Mouse (Mus musculus) spleen, adult 2 months (tissue): Measurements from ENCODE around the gene Esr1. TPM values are rescaled to one million over a fixed set of nuclear protein-coding genes. Genes with fewer than 3 reads are reported as not detected.

Experiments used
- DNase-seq, 2 experiments: peaks; one replicate each; pipeline versions ENCODE4 v3.0.0 to v3.0.0-alpha.2; 2012 to 2021; ENCODE audit warnings: low spot score in 2 of 2, low read depth in 1 of 2
- H3K27ac ChIP-seq: fragments of 200-500 bp; 2 replicates; pipeline ENCODE4 v1.5.1; 2012; ENCODE audit warnings: low read length, inconsistent platforms; ENCODE audit not compliant: insufficient read depth
- H3K27me3 ChIP-seq: fragments of 200-500 bp; 2 replicates; pipeline ENCODE4 v1.6.1; 2012; ENCODE audit warnings: mild to moderate bottlenecking, moderate library complexity, low read length, inconsistent platforms; ENCODE audit not compliant: control insufficient read depth, insufficient read depth
- H3K36me3 ChIP-seq: fragments of 200-500 bp; 2 replicates; pipeline ENCODE4 v1.6.1; 2012; ENCODE audit warnings: mild to moderate bottlenecking, low read length, inconsistent platforms; ENCODE audit not compliant: control insufficient read depth, insufficient read depth
- H3K4me1 ChIP-seq: fragments of 200-500 bp; 2 replicates; pipeline ENCODE4 v1.6.1; 2011; ENCODE audit warnings: inconsistent platforms; ENCODE audit not compliant: control insufficient read depth, insufficient read depth, insufficient read length
- H3K4me3 ChIP-seq: fragments of 200-500 bp; 2 replicates; pipeline ENCODE4 v1.5.1; 2011; ENCODE audit warnings: mild to moderate bottlenecking, inconsistent platforms; ENCODE audit not compliant: insufficient read depth, insufficient read length; ENCODE audit errors: extremely low read depth
- CTCF ChIP-seq: fragments of 200-500 bp; IDR thresholded peaks from 2 replicates; pipeline ENCODE4 v1.5.1; 2011; ENCODE audit warnings: mild to moderate bottlenecking, inconsistent platforms; ENCODE audit not compliant: insufficient read depth, insufficient read length, insufficient replicate concordance; ENCODE audit errors: extremely low read depth
- POLR2A ChIP-seq: fragments of 200-500 bp; IDR thresholded peaks from 2 replicates; pipeline ENCODE4 v1.6.1; 2011; ENCODE audit warnings: low read depth, low read length, inconsistent platforms
- WGBS: fragments of 180-500 bp; shearing (Covaris S2); methylation state at CpG from one replicate; pipeline ENCODE4 v1.1.7; 2018; 5-methylcytosine and 5-hydroxymethylcytosine counted together
- polyA plus RNA-seq: library from polyadenylated mRNA; depleted of rRNA; stranded (reverse); fragments of >200 nt; gene quantifications from 2 replicates; pipeline ENCODE4 v1.2.3, GENCODE M21; 2012

The Esr1 gene
- polyA plus RNA-seq, 1 experiment: 1.9 TPM

GRCm38 (mm10) chr10:5025906-5026305 is 414.5 kb downstream of the Esr1 start:
- WGBS: 91% methylated on average over 4 of the region's 4 CpGs
- Histone ChIP-seq H3K27me3 (no peaks in the 10 kb centered on the region), H3K4me1 (no peaks in the 10 kb centered on the region; the same call in 1 of the 2 replicates), H3K4me3 (no peak overlapping the region), H3K36me3 (peaks cover 3% of the 10 kb centered on the region; the same call in 1 of the 2 replicates), H3K27ac (no peak overlapping the region)
- TF ChIP-seq POLR2A: no peak
- TF ChIP-seq CTCF: no peak
- DNase-seq: no peak

GRCm38 (mm10) chr10:5027208-5027607 is 415.8 kb downstream of the Esr1 start:
- TF ChIP-seq POLR2A (no peak), CTCF (no peak)
- no peak for DNase-seq
- peaks cover 9% of the 10 kb centered on the region for H3K36me3 ChIP-seq
- no peaks in the 10 kb centered on the region; the same call in 1 of the 2 replicates for H3K4me1 ChIP-seq
- H3K4me3 ChIP-seq: no peak overlapping the region
- no peak overlapping the region for H3K27ac ChIP-seq
- 94% methylated on average over 1 of the region's 1 CpGs for WGBS
- no peaks in the 10 kb centered on the region for H3K27me3 ChIP-seq

GRCm38 (mm10) chr10:5028301-5028700 is 416.9 kb downstream of the Esr1 start:
- H3K36me3 ChIP-seq: peaks cover 15% of the 10 kb centered on the region
- H3K4me1 ChIP-seq: no peaks in the 10 kb centered on the region; the same call in 1 of the 2 replicates
- no peak overlapping the region for H3K27ac ChIP-seq
- TF ChIP-seq POLR2A (no peak), CTCF (no peak)
- 91% methylated on average over 9 of the region's 9 CpGs for WGBS
- no peak for DNase-seq
- no peaks in the 10 kb centered on the region for H3K27me3 ChIP-seq
- no peak overlapping the region for H3K4me3 ChIP-seq

DNA sequence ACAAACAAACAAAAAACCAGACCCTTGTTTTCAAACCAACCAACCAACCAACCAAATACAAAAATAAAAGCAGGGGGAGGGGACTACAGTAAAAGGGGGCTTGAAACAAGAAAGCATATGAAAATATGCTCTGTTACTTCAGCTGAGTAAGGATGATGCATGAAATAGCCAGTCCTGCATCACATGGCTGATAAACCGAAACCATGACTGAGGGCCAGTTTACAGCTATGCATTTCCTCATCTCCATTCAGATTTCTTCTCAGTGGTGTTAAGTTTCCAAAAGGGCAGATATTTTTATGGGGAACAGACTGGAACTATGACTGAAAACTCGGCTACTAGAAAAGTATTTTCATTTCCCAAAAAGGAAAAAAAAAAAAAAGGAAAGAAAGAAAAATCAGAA is 417.8 kb downstream of the Esr1 start:
- Histone ChIP-seq H3K27ac (no peak overlapping the region), H3K4me1 (no peaks in the 10 kb centered on the region; the same call in 1 of the 2 replicates), H3K36me3 (peaks cover 17% of the 10 kb centered on the region), H3K4me3 (no peak overlapping the region), H3K27me3 (no peaks in the 10 kb centered on the region)
- no peak for TF ChIP-seq CTCF
- no peak for TF ChIP-seq POLR2A
- DNase-seq: no peak
- WGBS: 85% methylated on average over 2 of the region's 2 CpGs

- no peak for TF ChIP-seq POLR2A
- Histone ChIP-seq H3K36me3 (peaks cover 17% of the 10 kb centered on the region), H3K4me1 (no peaks in the 10 kb centered on the region; the same call in 1 of the 2 replicates), H3K27me3 (no peaks in the 10 kb centered on the region), H3K4me3 (no peak overlapping the region), H3K27ac (no peak overlapping the region)
- WGBS: 88% methylated on average over 1 of the region's 1 CpGs
- DNase-seq: no peak
These were observed 418.5 kb downstream of the Esr1 start for GRCm38 (mm10) chr10:5029883-5030282.

GRCm38 (mm10) chr10:5032192-5033048 is 421.0 kb downstream of the Esr1 start:
- TF ChIP-seq CTCF (no peak), POLR2A (no peak)
- no peak for DNase-seq
- Histone ChIP-seq H3K4me3 (no peak overlapping the region), H3K27ac (no peak overlapping the region), H3K27me3 (no peaks in the 10 kb centered on the region), H3K4me1 (no peaks in the 10 kb centered on the region), H3K36me3 (peaks cover 22% of the 10 kb centered on the region)
- 94% methylated on average over 15 of the region's 15 CpGs for WGBS

GRCm38 (mm10) chr10:5041254-5041653 is 429.9 kb downstream of the Esr1 start:
- TF ChIP-seq POLR2A (no peak), CTCF (no peak)

More at GRCm38 (mm10) chr10:5041254-5041653, 429.9 kb downstream of the Esr1 start:
- H3K36me3 ChIP-seq: peaks cover 12% of the 10 kb centered on the region
- WGBS: 87% methylated on average over 8 of the region's 8 CpGs
- DNase-seq: no peak
- no peaks in the 10 kb centered on the region for H3K4me1 ChIP-seq
- no peak overlapping the region for H3K27ac ChIP-seq
- H3K27me3 ChIP-seq: no peaks in the 10 kb centered on the region
- no peak overlapping the region for H3K4me3 ChIP-seq
